7 mouse cellular contexts compared by ENCODE assay signal in the genomic region with DNA sequence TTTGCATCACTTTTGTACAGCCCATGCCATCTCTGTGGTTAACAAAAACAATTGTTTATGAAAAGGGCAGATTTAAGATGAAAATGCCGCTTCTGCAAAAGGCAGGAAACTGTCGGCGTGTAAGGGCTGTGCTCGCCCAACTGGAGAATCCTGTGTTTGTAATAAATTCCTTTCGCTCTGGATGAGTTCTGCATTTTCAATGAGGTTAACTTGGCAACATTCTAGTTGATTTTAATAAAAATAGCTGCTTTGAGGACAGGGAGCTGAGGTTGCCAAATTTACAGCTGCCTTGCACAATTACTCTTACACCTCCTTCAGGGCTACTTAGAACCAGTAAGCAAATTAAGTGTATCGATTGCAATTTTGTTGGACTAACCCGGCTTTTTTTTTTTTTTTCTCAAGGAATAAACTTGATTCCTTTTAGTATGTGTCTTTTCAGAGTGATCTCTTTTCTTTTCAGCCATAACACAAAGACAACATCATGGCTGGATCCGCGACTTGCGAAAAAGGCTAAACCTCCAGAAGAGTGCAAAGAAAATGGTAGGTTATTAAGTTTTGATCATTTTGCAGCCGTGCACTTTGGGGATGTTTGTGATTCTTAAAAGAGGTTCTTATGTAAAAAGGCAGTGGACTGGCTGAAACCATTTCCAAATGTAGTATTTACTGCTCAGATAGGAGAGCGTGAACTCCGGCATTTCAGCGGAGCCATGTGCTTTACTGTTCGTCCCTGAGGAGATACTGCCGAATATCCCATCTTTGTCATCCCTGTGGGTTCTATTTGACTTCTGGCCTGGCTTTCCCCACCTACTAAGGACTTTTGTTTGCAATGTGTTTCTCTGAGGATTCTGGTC.
DNase-seq lines count a peak whose midpoint lies in the region; ATAC-seq and TF ChIP-seq lines count a peak whose summit lies in the region.

No protein-coding gene starts in this region.

- no peaks in the 10 kb centered on the region for H3K36me3 ChIP-seq in forebrain, postnatal 0 days (ENCODE audit: insufficient read depth)

- H3K4me1 ChIP-seq in forebrain, postnatal 0 days (ENCODE audit: insufficient read depth), result no peaks in the 10 kb centered on the region

- ATAC-seq in forebrain, postnatal 0 days, result peak; percentile 44; the same call in 1 of the 2 replicates
- ATAC-seq in monocyte, adult 5-6 weeks (replicated peaks; ENCODE audit: insufficient number of reproducible peaks, low FRiP score, low TSS enrichment, poor library complexity, severe bottlenecking), result 0 out of 2 replicates have a peak, but pooled peaks have one; percentile 50

- H3K9me3 ChIP-seq in forebrain, postnatal 0 days (ENCODE audit: low read length), result no peaks in the 10 kb centered on the region

- 13% methylated on average over 16 of the region's 16 CpGs for WGBS in forebrain, postnatal 0 days

- H3K27me3 ChIP-seq in forebrain, postnatal 0 days (ENCODE audit: insufficient read depth, low read length), result no peaks in the 10 kb centered on the region

- H3K4me3 ChIP-seq in forebrain, postnatal 0 days (ENCODE audit: low read depth, low read length), result peak overlapping the region; percentile 32
- H3K4me3 ChIP-seq in layer of hippocampus, adult 2 months, result peak overlapping the region; percentile 54

- H3K4me2 ChIP-seq in forebrain, postnatal 0 days (ENCODE audit: low read depth), result peak overlapping the region; percentile 45

- DNase-seq in layer of hippocampus, adult 11-12 months (ENCODE audit: low spot score), result peak; percentile 26
- no peak for DNase-seq in layer of hippocampus, postnatal 25 days (ENCODE audit: extremely low spot score in 1 of 2, low spot score in 1 of 2)
- DNase-seq in forebrain, postnatal 0 days, result peak; percentile 54
- peak in 1 of 2 experiments; percentile 45 for DNase-seq in layer of hippocampus, adult 2 months (ENCODE audit: low spot score in 2 of 2)
- no peak for DNase-seq in urinary bladder, postnatal 25 days (ENCODE audit: low spot score)
- DNase-seq in thymus, postnatal 10 days (ENCODE audit: low spot score in 2 of 2), result no peak

- H3K9ac ChIP-seq in forebrain, postnatal 0 days, result 0 out of 2 replicates have a peak overlapping the region, but pooled peaks have one; percentile 19

- H3K27ac ChIP-seq in forebrain, postnatal 0 days (ENCODE audit: low read depth, low read length), result peak overlapping the region; percentile 57
- peak overlapping the region; percentile 86 for H3K27ac ChIP-seq in layer of hippocampus, adult 2 months

- no peak for TF ChIP-seq CTCF in forebrain, postnatal 0 days (IDR thresholded peaks at IDR 0.05; ENCODE audit: low read depth)
- 0 out of 2 replicates have a peak, but pooled peaks have one; percentile 6 for TF ChIP-seq CTCF in layer of hippocampus, adult 2 months (conservative IDR thresholded peaks at IDR 0.05)

Comparison
In these comparisons a context has a peak if more than half of its experiments do, and no peak if none do; other contexts are left out.
1. DNase-seq: peak in layer of hippocampus, adult 11-12 months (single experiment) and forebrain, postnatal 0 days (single experiment); none in layer of hippocampus, postnatal 25 days (0 of 2), urinary bladder, postnatal 25 days (single experiment) and thymus, postnatal 10 days (0 of 2).